Mouse (Mus musculus): ENCODE data around the gene Slc17a9.

- TF ChIP-seq POLR2A (IDR thresholded peaks at IDR 0.05; ENCODE audit: control insufficient read depth, low read depth, low read length): no peak
- TF ChIP-seq CTCF (IDR thresholded peaks at IDR 0.05; ENCODE audit: control insufficient read depth, insufficient read depth, insufficient replicate concordance, low read depth, low read length): peak; percentile 82
Measured at GRCm38 (mm10) chr2:180791674-180792073, 66.6 kb downstream of the Slc17a9 start.
